Mouse (Mus musculus): ENCODE data around the gene Stk39. TPM values are rescaled to one million over a fixed set of nuclear protein-coding genes. Genes with fewer than 3 reads are reported as not detected.

Stk39 gene
- polyA plus RNA-seq, 2 experiments = 0.93 to 1.7 TPM

GRCm38 (mm10) chr2:68366091-68366896 lies 105.8 kb downstream of the Stk39 start:
- DNase-seq (ENCODE audit: low read depth in 3 of 3, low spot score in 3 of 3) (no peak), ATAC-seq (ENCODE audit: insufficient read depth) (no peak)
- peak overlapping the region; percentile 26; the same call in 1 of the 2 replicates for H3K4me2 ChIP-seq (ENCODE audit: low read depth)
- H3K9ac ChIP-seq (replicated peaks) = no peak overlapping the region
- no peak overlapping the region for H3K27ac ChIP-seq
- WGBS (ENCODE audit: insufficient replicate concordance) = 16% methylated on average over 18 of the region's 18 CpGs
- H3K4me1 ChIP-seq (replicated peaks; ENCODE audit: control insufficient read depth in 2 of 2, insufficient read depth in 2 of 2, low read length in 1 of 2) = no peaks in the 10 kb centered on the region
- no peaks in the 10 kb centered on the region for H3K36me3 ChIP-seq (replicated peaks; ENCODE audit: control insufficient read depth, insufficient read depth, low read depth)
- H3K4me3 ChIP-seq (ENCODE audit: insufficient read depth in 1 of 2, low read depth in 2 of 2, low read length in 2 of 2) = no peak overlapping the region
- no peaks in the 10 kb centered on the region for H3K9me3 ChIP-seq (ENCODE audit: control insufficient read depth, low read length)
- H3K27me3 ChIP-seq (ENCODE audit: control insufficient read depth, insufficient read depth, low read length) = no peaks in the 10 kb centered on the region
- TF ChIP-seq EP300 (IDR thresholded peaks at IDR 0.05; ENCODE audit: low read depth) (no peak), CTCF (IDR thresholded peaks at IDR 0.05; ENCODE audit: low read depth) (no peak)

GRCm38 (mm10) chr2:68365504-68365903 lies 106.6 kb downstream of the Stk39 start:
- Histone ChIP-seq H3K27me3 (ENCODE audit: control insufficient read depth, insufficient read depth, low read length) (no peaks in the 10 kb centered on the region), H3K9me3 (ENCODE audit: control insufficient read depth, low read length) (no peaks in the 10 kb centered on the region), H3K4me2 (ENCODE audit: low read depth) (no peak overlapping the region), H3K9ac (replicated peaks) (no peak overlapping the region), H3K27ac (no peak overlapping the region), H3K36me3 (replicated peaks; ENCODE audit: control insufficient read depth, insufficient read depth, low read depth) (no peaks in the 10 kb centered on the region), H3K4me1 (replicated peaks; ENCODE audit: control insufficient read depth in 2 of 2, insufficient read depth in 2 of 2, low read length in 1 of 2) (no peaks in the 10 kb centered on the region), H3K4me3 (ENCODE audit: insufficient read depth in 1 of 2, low read depth in 2 of 2, low read length in 2 of 2) (no peak overlapping the region)
- ATAC-seq (ENCODE audit: insufficient read depth) = no peak
- DNase-seq (ENCODE audit: low read depth in 3 of 3, low spot score in 3 of 3) = no peak
- WGBS (ENCODE audit: insufficient replicate concordance) = 38% methylated on average over 7 of the region's 7 CpGs
- TF ChIP-seq CTCF (IDR thresholded peaks at IDR 0.05; ENCODE audit: low read depth) = no peak
- no peak for TF ChIP-seq EP300 (IDR thresholded peaks at IDR 0.05; ENCODE audit: low read depth)

- TF ChIP-seq EP300 (IDR thresholded peaks at IDR 0.05; ENCODE audit: low read depth) (no peak), CTCF (IDR thresholded peaks at IDR 0.05; ENCODE audit: low read depth) (peak; percentile 64)
- 20% methylated on average over 12 of the region's 12 CpGs for WGBS (ENCODE audit: insufficient replicate concordance)
- Histone ChIP-seq H3K4me1 (replicated peaks; ENCODE audit: control insufficient read depth in 2 of 2, insufficient read depth in 2 of 2, low read length in 1 of 2) (no peaks in the 10 kb centered on the region), H3K27ac (no peak overlapping the region), H3K9ac (replicated peaks) (no peak overlapping the region), H3K9me3 (ENCODE audit: control insufficient read depth, low read length) (no peaks in the 10 kb centered on the region), H3K4me3 (ENCODE audit: insufficient read depth in 1 of 2, low read depth in 2 of 2, low read length in 2 of 2) (no peak overlapping the region), H3K27me3 (ENCODE audit: control insufficient read depth, insufficient read depth, low read length) (no peaks in the 10 kb centered on the region), H3K4me2 (ENCODE audit: low read depth) (no peak overlapping the region), H3K36me3 (replicated peaks; ENCODE audit: control insufficient read depth, insufficient read depth, low read depth) (no peaks in the 10 kb centered on the region)
- DNase-seq (ENCODE audit: low read depth in 3 of 3, low spot score in 3 of 3) (no peak), ATAC-seq (ENCODE audit: insufficient read depth) (no peak)
Observed at GRCm38 (mm10) chr2:68364181-68364900, 107.7 kb downstream of the Stk39 start.

- Histone ChIP-seq H3K36me3 (replicated peaks; ENCODE audit: control insufficient read depth, insufficient read depth, low read depth) (no peaks in the 10 kb centered on the region), H3K27ac (no peak overlapping the region), H3K9ac (replicated peaks) (no peak overlapping the region), H3K4me3 (ENCODE audit: insufficient read depth in 1 of 2, low read depth in 2 of 2, low read length in 2 of 2) (no peak overlapping the region), H3K27me3 (ENCODE audit: control insufficient read depth, insufficient read depth, low read length) (no peaks in the 10 kb centered on the region), H3K4me2 (ENCODE audit: low read depth) (no peak overlapping the region), H3K4me1 (replicated peaks; ENCODE audit: control insufficient read depth in 2 of 2, insufficient read depth in 2 of 2, low read length in 1 of 2) (no peaks in the 10 kb centered on the region), H3K9me3 (ENCODE audit: control insufficient read depth, low read length) (no peaks in the 10 kb centered on the region)
- ATAC-seq (ENCODE audit: insufficient read depth) (no peak), DNase-seq (ENCODE audit: low read depth in 3 of 3, low spot score in 3 of 3) (no peak)
- no peak for TF ChIP-seq EP300 (IDR thresholded peaks at IDR 0.05; ENCODE audit: low read depth)
- TF ChIP-seq CTCF (IDR thresholded peaks at IDR 0.05; ENCODE audit: low read depth) = no peak
- WGBS (ENCODE audit: insufficient replicate concordance) = 55% methylated on average over 4 of the region's 4 CpGs
Observed at GRCm38 (mm10) chr2:68363159-68363558, 108.9 kb downstream of the Stk39 start.

- 51% methylated on average over 5 of the region's 5 CpGs for WGBS (ENCODE audit: insufficient replicate concordance)
- Histone ChIP-seq H3K27ac (no peak overlapping the region), H3K36me3 (replicated peaks; ENCODE audit: control insufficient read depth, insufficient read depth, low read depth) (no peaks in the 10 kb centered on the region), H3K4me3 (ENCODE audit: insufficient read depth in 1 of 2, low read depth in 2 of 2, low read length in 2 of 2) (no peak overlapping the region), H3K27me3 (ENCODE audit: control insufficient read depth, insufficient read depth, low read length) (no peaks in the 10 kb centered on the region), H3K4me2 (ENCODE audit: low read depth) (no peak overlapping the region), H3K9me3 (ENCODE audit: control insufficient read depth, low read length) (no peaks in the 10 kb centered on the region), H3K9ac (replicated peaks) (no peak overlapping the region), H3K4me1 (replicated peaks; ENCODE audit: control insufficient read depth in 2 of 2, insufficient read depth in 2 of 2, low read length in 1 of 2) (no peaks in the 10 kb centered on the region)
- ATAC-seq (ENCODE audit: insufficient read depth) = no peak
- DNase-seq (ENCODE audit: low read depth in 3 of 3, low spot score in 3 of 3) = no peak
- TF ChIP-seq CTCF (IDR thresholded peaks at IDR 0.05; ENCODE audit: low read depth) (no peak), EP300 (IDR thresholded peaks at IDR 0.05; ENCODE audit: low read depth) (no peak)
Observed at GRCm38 (mm10) chr2:68361701-68362100, 110.4 kb downstream of the Stk39 start.

Measured in liver, embryonic 14.5 days (tissue).